Mouse (Mus musculus): ENCODE measurements around the gene Cryzl1. TPM values are rescaled to one million over a fixed set of nuclear protein-coding genes. Genes with fewer than 3 reads are reported as not detected.

The Cryzl1 gene
- polyA plus RNA-seq, 1 experiment from 2014 or later, result 88.9 TPM

- no peaks in the 10 kb centered on the region for H3K9me3 ChIP-seq (ENCODE audit: control insufficient read depth, low read depth, low read length)
- H3K9ac ChIP-seq (replicated peaks; ENCODE audit: low read depth, low read length), result no peak overlapping the region
- WGBS, result 89% methylated on average over 15 of the region's 15 CpGs
- no peaks in the 10 kb centered on the region for H3K36me3 ChIP-seq (ENCODE audit: control insufficient read depth, insufficient read depth, low read length)
- no peaks in the 10 kb centered on the region for H3K27me3 ChIP-seq (ENCODE audit: control insufficient read depth, insufficient read depth, low read length)
- no peak overlapping the region for H3K4me2 ChIP-seq (replicated peaks; ENCODE audit: low read depth, low read length)
- H3K4me3 ChIP-seq (ENCODE audit: low read depth, low read length), result no peak overlapping the region
- H3K4me1 ChIP-seq (ENCODE audit: control insufficient read depth, insufficient read depth, low read length), result peaks cover 21% of the 10 kb centered on the region
- no peak overlapping the region for H3K27ac ChIP-seq (ENCODE audit: low read length)
- no peak for ATAC-seq (ENCODE audit: insufficient number of reproducible peaks, insufficient read depth, low FRiP score, low read depth)
Observed at GRCm38 (mm10) chr16:91765121-91765815, 36.5 kb upstream of the Cryzl1 start.

DNA sequence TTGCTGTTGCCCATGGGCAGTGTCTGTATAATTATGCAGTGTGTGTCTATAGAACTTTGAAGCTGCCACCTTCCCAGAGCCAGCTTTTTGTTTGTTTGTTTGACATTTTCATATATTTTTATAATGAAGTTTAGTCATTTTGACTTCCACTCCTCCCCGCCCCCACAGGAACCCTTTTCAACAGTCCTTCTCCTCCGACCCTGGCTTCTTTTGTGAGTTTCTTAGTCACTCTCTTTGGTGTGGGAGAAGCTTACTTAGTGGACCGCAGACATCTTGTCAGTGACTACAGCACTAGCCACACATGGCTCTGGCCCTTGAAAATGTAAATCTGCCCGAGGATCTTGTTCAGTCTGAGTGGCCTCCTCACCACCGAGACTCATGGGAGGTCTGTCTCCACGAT is 35.6 kb upstream of the Cryzl1 start:
- Histone ChIP-seq H3K4me2 (replicated peaks; ENCODE audit: low read depth, low read length) (no peak overlapping the region), H3K9ac (replicated peaks; ENCODE audit: low read depth, low read length) (no peak overlapping the region), H3K27me3 (ENCODE audit: control insufficient read depth, insufficient read depth, low read length) (no peaks in the 10 kb centered on the region), H3K4me1 (ENCODE audit: control insufficient read depth, insufficient read depth, low read length) (peaks cover 18% of the 10 kb centered on the region), H3K9me3 (ENCODE audit: control insufficient read depth, low read depth, low read length) (no peaks in the 10 kb centered on the region), H3K4me3 (ENCODE audit: low read depth, low read length) (no peak overlapping the region), H3K36me3 (ENCODE audit: control insufficient read depth, insufficient read depth, low read length) (no peaks in the 10 kb centered on the region), H3K27ac (ENCODE audit: low read length) (no peak overlapping the region)
- WGBS, result 76% methylated on average over 6 of the region's 6 CpGs
- no peak for ATAC-seq (ENCODE audit: insufficient number of reproducible peaks, insufficient read depth, low FRiP score, low read depth)

DNA sequence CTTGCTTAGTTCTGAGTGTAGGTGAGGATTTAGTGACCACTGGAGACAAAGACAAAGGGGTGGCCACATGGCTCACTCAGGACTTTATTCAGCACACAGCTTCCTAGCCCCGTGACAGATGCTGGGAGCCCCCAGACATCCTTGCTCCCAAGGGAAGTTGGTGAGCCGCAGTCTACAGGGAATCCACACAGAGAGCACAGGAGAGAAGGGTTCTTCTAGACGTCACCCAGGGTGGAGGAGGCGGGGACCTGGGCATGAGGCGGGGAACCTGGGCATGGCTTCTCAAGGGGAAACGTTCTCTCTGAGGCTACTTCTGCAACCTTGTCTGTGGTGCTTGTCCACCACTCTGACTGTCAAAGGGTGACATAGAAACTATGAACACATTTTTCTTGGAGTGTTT is 35.2 kb upstream of the Cryzl1 start:
- peaks cover 18% of the 10 kb centered on the region for H3K4me1 ChIP-seq (ENCODE audit: control insufficient read depth, insufficient read depth, low read length)
- H3K36me3 ChIP-seq (ENCODE audit: control insufficient read depth, insufficient read depth, low read length), result no peaks in the 10 kb centered on the region
- 59% methylated on average over 6 of the region's 6 CpGs for WGBS
- H3K27ac ChIP-seq (ENCODE audit: low read length), result no peak overlapping the region
- no peaks in the 10 kb centered on the region for H3K27me3 ChIP-seq (ENCODE audit: control insufficient read depth, insufficient read depth, low read length)
- ATAC-seq (ENCODE audit: insufficient number of reproducible peaks, insufficient read depth, low FRiP score, low read depth), result no peak
- H3K4me2 ChIP-seq (replicated peaks; ENCODE audit: low read depth, low read length), result no peak overlapping the region
- H3K9me3 ChIP-seq (ENCODE audit: control insufficient read depth, low read depth, low read length), result no peaks in the 10 kb centered on the region
- no peak overlapping the region for H3K9ac ChIP-seq (replicated peaks; ENCODE audit: low read depth, low read length)
- H3K4me3 ChIP-seq (ENCODE audit: low read depth, low read length), result no peak overlapping the region

GRCm38 (mm10) chr16:91762476-91762875 is 33.7 kb upstream of the Cryzl1 start:
- no peak for ATAC-seq (ENCODE audit: insufficient number of reproducible peaks, insufficient read depth, low FRiP score, low read depth)
- no peaks in the 10 kb centered on the region for H3K9me3 ChIP-seq (ENCODE audit: control insufficient read depth, low read depth, low read length)
- no peak overlapping the region for H3K4me3 ChIP-seq (ENCODE audit: low read depth, low read length)
- H3K27ac ChIP-seq (ENCODE audit: low read length), result no peak overlapping the region
- H3K4me2 ChIP-seq (replicated peaks; ENCODE audit: low read depth, low read length), result no peak overlapping the region
- no peaks in the 10 kb centered on the region for H3K27me3 ChIP-seq (ENCODE audit: control insufficient read depth, insufficient read depth, low read length)
- WGBS, result 73% methylated on average over 7 of the region's 7 CpGs
- H3K9ac ChIP-seq (replicated peaks; ENCODE audit: low read depth, low read length), result no peak overlapping the region
- peaks cover 13% of the 10 kb centered on the region for H3K4me1 ChIP-seq (ENCODE audit: control insufficient read depth, insufficient read depth, low read length)
- H3K36me3 ChIP-seq (ENCODE audit: control insufficient read depth, insufficient read depth, low read length), result no peaks in the 10 kb centered on the region

GRCm38 (mm10) chr16:91761761-91762160 is 33.0 kb upstream of the Cryzl1 start:
- Histone ChIP-seq H3K27me3 (ENCODE audit: control insufficient read depth, insufficient read depth, low read length) (no peaks in the 10 kb centered on the region), H3K4me1 (ENCODE audit: control insufficient read depth, insufficient read depth, low read length) (peaks cover 6% of the 10 kb centered on the region), H3K4me3 (ENCODE audit: low read depth, low read length) (no peak overlapping the region), H3K9ac (replicated peaks; ENCODE audit: low read depth, low read length) (no peak overlapping the region), H3K4me2 (replicated peaks; ENCODE audit: low read depth, low read length) (no peak overlapping the region), H3K36me3 (ENCODE audit: control insufficient read depth, insufficient read depth, low read length) (no peaks in the 10 kb centered on the region), H3K9me3 (ENCODE audit: control insufficient read depth, low read depth, low read length) (no peaks in the 10 kb centered on the region), H3K27ac (ENCODE audit: low read length) (no peak overlapping the region)
- WGBS, result 74% methylated on average over 3 of the region's 3 CpGs
- ATAC-seq (ENCODE audit: insufficient number of reproducible peaks, insufficient read depth, low FRiP score, low read depth), result no peak

DNA sequence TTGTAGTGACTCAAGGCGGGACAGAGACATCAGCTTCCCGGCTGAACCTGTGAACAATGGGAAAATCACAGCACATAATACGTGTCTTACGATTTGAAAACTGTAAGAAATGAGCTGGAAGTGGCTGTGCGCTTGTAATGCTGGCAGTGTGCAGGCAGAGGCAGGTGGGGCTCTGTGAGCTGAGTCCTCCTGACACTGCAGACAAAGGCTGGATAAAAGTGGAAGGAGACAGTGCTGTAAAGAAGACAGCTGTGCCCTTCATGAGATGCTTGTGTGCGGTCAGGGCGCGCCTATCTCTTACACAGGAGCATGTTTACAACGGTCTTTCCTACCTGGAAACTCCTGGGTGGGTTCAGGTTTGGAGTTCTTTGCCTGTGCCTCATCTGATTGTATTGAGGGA is 32.4 kb upstream of the Cryzl1 start:
- ATAC-seq (ENCODE audit: insufficient number of reproducible peaks, insufficient read depth, low FRiP score, low read depth), result no peak
- no peak overlapping the region for H3K27ac ChIP-seq (ENCODE audit: low read length)
- 72% methylated on average over 9 of the region's 9 CpGs for WGBS
- no peaks in the 10 kb centered on the region for H3K36me3 ChIP-seq (ENCODE audit: control insufficient read depth, insufficient read depth, low read length)
- H3K4me1 ChIP-seq (ENCODE audit: control insufficient read depth, insufficient read depth, low read length), result 0 out of 2 replicates have a peak, but pooled peaks cover 4% of the 10 kb centered on the region
- H3K9me3 ChIP-seq (ENCODE audit: control insufficient read depth, low read depth, low read length), result no peaks in the 10 kb centered on the region
- H3K9ac ChIP-seq (replicated peaks; ENCODE audit: low read depth, low read length), result no peak overlapping the region
- no peak overlapping the region for H3K4me3 ChIP-seq (ENCODE audit: low read depth, low read length)
- H3K4me2 ChIP-seq (replicated peaks; ENCODE audit: low read depth, low read length), result no peak overlapping the region
- no peaks in the 10 kb centered on the region for H3K27me3 ChIP-seq (ENCODE audit: control insufficient read depth, insufficient read depth, low read length)

GRCm38 (mm10) chr16:91754957-91755356 is 26.2 kb upstream of the Cryzl1 start:
- ATAC-seq (ENCODE audit: insufficient number of reproducible peaks, insufficient read depth, low FRiP score, low read depth), result no peak
- H3K4me1 ChIP-seq (ENCODE audit: control insufficient read depth, insufficient read depth, low read length), result no peaks in the 10 kb centered on the region
- no peaks in the 10 kb centered on the region for H3K36me3 ChIP-seq (ENCODE audit: control insufficient read depth, insufficient read depth, low read length)
- H3K27ac ChIP-seq (ENCODE audit: low read length), result no peak overlapping the region
- H3K9ac ChIP-seq (replicated peaks; ENCODE audit: low read depth, low read length), result no peak overlapping the region
- H3K4me3 ChIP-seq (ENCODE audit: low read depth, low read length), result no peak overlapping the region
- 89% methylated on average over 6 of the region's 6 CpGs for WGBS
- no peaks in the 10 kb centered on the region for H3K27me3 ChIP-seq (ENCODE audit: control insufficient read depth, insufficient read depth, low read length)
- H3K4me2 ChIP-seq (replicated peaks; ENCODE audit: low read depth, low read length), result no peak overlapping the region
- H3K9me3 ChIP-seq (ENCODE audit: control insufficient read depth, low read depth, low read length), result no peaks in the 10 kb centered on the region

- 61% methylated on average over 4 of the region's 4 CpGs for WGBS
- H3K9me3 ChIP-seq (ENCODE audit: control insufficient read depth, low read depth, low read length), result no peaks in the 10 kb centered on the region
- H3K27ac ChIP-seq (ENCODE audit: low read length), result no peak overlapping the region
- no peak overlapping the region for H3K4me3 ChIP-seq (ENCODE audit: low read depth, low read length)
- H3K27me3 ChIP-seq (ENCODE audit: control insufficient read depth, insufficient read depth, low read length), result no peaks in the 10 kb centered on the region
- no peak overlapping the region for H3K9ac ChIP-seq (replicated peaks; ENCODE audit: low read depth, low read length)
- no peak overlapping the region for H3K4me2 ChIP-seq (replicated peaks; ENCODE audit: low read depth, low read length)
- H3K4me1 ChIP-seq (ENCODE audit: control insufficient read depth, insufficient read depth, low read length), result no peaks in the 10 kb centered on the region
- no peak for ATAC-seq (ENCODE audit: insufficient number of reproducible peaks, insufficient read depth, low FRiP score, low read depth)
- H3K36me3 ChIP-seq (ENCODE audit: control insufficient read depth, insufficient read depth, low read length), result no peaks in the 10 kb centered on the region
Observed at GRCm38 (mm10) chr16:91753611-91754010, 24.8 kb upstream of the Cryzl1 start.
